Mouse (Mus musculus) liver, postnatal 0 days (tissue): ENCODE data around the gene Ankrd44. TPM values are rescaled to one million over a fixed set of nuclear protein-coding genes. Genes with fewer than 3 reads are reported as not detected.
"Not testable (repeated sequence)": the region's sequence is repeated elsewhere in the genome, so short reads cannot be mapped to it uniquely, and the experiment has no call there.

Experiments used
- ATAC-seq: fragments of 200-750 bp; cut with Nextera tagmentation; 2 replicates; pipeline ENCODE4 v1.8.0; 2017; ENCODE audit warnings: mild to moderate bottlenecking, moderate library complexity
- DNase-seq: peaks from one replicate; pipeline ENCODE4 v3.0.0-alpha.2; 2016
- H3K27ac ChIP-seq: fragments of 300-500 bp; sonication (generic); 2 replicates; pipeline ENCODE4 v1.5.1; 2014; ENCODE audit warnings: antibody characterized with exemption, moderate library complexity, mild to moderate bottlenecking, low read depth
- H3K27me3 ChIP-seq: fragments of 300-500 bp; sonication (generic); 2 replicates; pipeline ENCODE4 v1.6.1; 2014; ENCODE audit warnings: low read length, control low read depth, mixed read lengths; ENCODE audit not compliant: insufficient read depth
- H3K36me3 ChIP-seq: fragments of 300-500 bp; sonication (generic); replicated peaks from 2 replicates; pipeline ENCODE4 v1.6.1; 2014; ENCODE audit warnings: mild to moderate bottlenecking, control low read depth, low read length, moderate library complexity, mixed read lengths; ENCODE audit not compliant: insufficient read depth
- H3K4me1 ChIP-seq: fragments of 300-500 bp; sonication (generic); 2 replicates; pipeline ENCODE4 v1.6.1; 2014; ENCODE audit warnings: antibody characterized with exemption, mild to moderate bottlenecking, control low read depth; ENCODE audit not compliant: insufficient read depth
- H3K4me2 ChIP-seq: fragments of 300-500 bp; sonication (generic); 2 replicates; pipeline ENCODE4 v1.6.1; 2014; ENCODE audit warnings: low read depth, mild to moderate bottlenecking, low read length, moderate library complexity, mixed read lengths
- H3K4me3 ChIP-seq: fragments of 300-500 bp; sonication (generic); 2 replicates; pipeline ENCODE4 v1.5.1; 2014; ENCODE audit warnings: low read depth, low read length
- H3K9ac ChIP-seq: fragments of 300-500 bp; sonication (generic); replicated peaks from 2 replicates; pipeline ENCODE4 v1.6.1; 2014; ENCODE audit warnings: mild to moderate bottlenecking, moderate library complexity
- H3K9me3 ChIP-seq: fragments of 300-500 bp; sonication (generic); 2 replicates; pipeline ENCODE4 v1.6.1; 2016; ENCODE audit warnings: mild to moderate bottlenecking, control low read depth, low read length, mixed read lengths
- CTCF ChIP-seq: sonication (generic); IDR thresholded peaks from 2 replicates; pipeline ENCODE4 v1.5.1; 2016; ENCODE audit warnings: antibody characterized with exemption, low read depth
- EP300 ChIP-seq: IDR thresholded peaks from 2 replicates; pipeline ENCODE4 v1.6.1; 2016; ENCODE audit warnings: antibody characterized with exemption, low read depth, mild to moderate bottlenecking
- WGBS: fragments of 180-500 bp; shearing (Covaris S2); extraction: QIAGEN DNeasy Blood & Tissue Kit; methylation state at CpG from one replicate; pipeline ENCODE4 v1.1.7; 2014; ENCODE audit not compliant: insufficient replicate concordance; 5-methylcytosine and 5-hydroxymethylcytosine counted together
- polyA plus RNA-seq: library from polyadenylated mRNA; unstranded; fragments of >200 nt; fragmentation: Nextera tagmentation; extraction: Ambion mirVana; gene quantifications from 2 replicates; pipeline ENCODE4 v1.2.1, GENCODE M21; 2015

Gene Ankrd44
- polyA plus RNA-seq, 1 experiment from 2014 or later, result 4.7 TPM

GRCm38 (mm10) chr1:54960613-54961165, 34.5 kb upstream of the Ankrd44 start:
- no peak overlapping the region for H3K27ac ChIP-seq
- no peaks in the 10 kb centered on the region for H3K36me3 ChIP-seq
- no peak overlapping the region for H3K4me2 ChIP-seq
- DNase-seq (no peak), ATAC-seq (no peak)
- WGBS, result 79% methylated on average over 9 of the region's 9 CpGs
- no peaks in the 10 kb centered on the region for H3K9me3 ChIP-seq
- no peak overlapping the region for H3K9ac ChIP-seq
- H3K27me3 ChIP-seq, result no peaks in the 10 kb centered on the region
- TF ChIP-seq CTCF, result no peak
- no peak for TF ChIP-seq EP300
- no peak overlapping the region for H3K4me3 ChIP-seq
- no peaks in the 10 kb centered on the region for H3K4me1 ChIP-seq

DNA sequence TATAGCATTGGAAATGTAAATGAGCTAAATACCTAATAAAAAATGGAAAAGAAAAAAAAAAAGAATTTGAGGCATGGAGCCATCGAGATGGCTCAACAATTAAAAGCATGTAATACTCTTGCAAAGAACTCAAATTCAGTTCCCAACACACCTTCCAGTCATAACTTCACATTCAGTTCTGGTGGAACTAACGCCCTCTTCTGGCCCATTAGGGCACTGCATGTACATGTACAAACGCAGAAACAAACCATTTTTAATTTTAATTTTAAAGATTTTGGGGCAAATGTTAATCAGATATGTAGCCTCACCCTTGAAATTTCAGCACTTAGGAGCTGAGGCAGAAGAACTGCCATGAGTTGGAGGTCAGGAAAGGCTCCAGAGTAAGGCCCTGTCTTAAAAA, 32.3 kb upstream of the Ankrd44 start:
- H3K9ac ChIP-seq, result no peak overlapping the region
- H3K27ac ChIP-seq, result no peak overlapping the region
- no peaks in the 10 kb centered on the region for H3K4me1 ChIP-seq
- WGBS, result 54% methylated on average over 3 of the region's 3 CpGs
- DNase-seq (no peak), ATAC-seq (no peak)
- H3K36me3 ChIP-seq, result no peaks in the 10 kb centered on the region
- no peaks in the 10 kb centered on the region for H3K27me3 ChIP-seq
- peak; percentile 52 for TF ChIP-seq CTCF
- no peak for TF ChIP-seq EP300
- no peaks in the 10 kb centered on the region for H3K9me3 ChIP-seq
- no peak overlapping the region for H3K4me3 ChIP-seq
- no peak overlapping the region for H3K4me2 ChIP-seq

GRCm38 (mm10) chr1:54956995-54957394, 30.8 kb upstream of the Ankrd44 start:
- H3K4me2 ChIP-seq, ATAC-seq, H3K4me3 ChIP-seq, H3K9me3 ChIP-seq, H3K9ac ChIP-seq, H3K27me3 ChIP-seq, H3K27ac ChIP-seq, DNase-seq, H3K4me1 ChIP-seq, H3K36me3 ChIP-seq: not testable (repeated sequence)
- WGBS, result 84% methylated on average over 11 of the region's 14 CpGs

DNA sequence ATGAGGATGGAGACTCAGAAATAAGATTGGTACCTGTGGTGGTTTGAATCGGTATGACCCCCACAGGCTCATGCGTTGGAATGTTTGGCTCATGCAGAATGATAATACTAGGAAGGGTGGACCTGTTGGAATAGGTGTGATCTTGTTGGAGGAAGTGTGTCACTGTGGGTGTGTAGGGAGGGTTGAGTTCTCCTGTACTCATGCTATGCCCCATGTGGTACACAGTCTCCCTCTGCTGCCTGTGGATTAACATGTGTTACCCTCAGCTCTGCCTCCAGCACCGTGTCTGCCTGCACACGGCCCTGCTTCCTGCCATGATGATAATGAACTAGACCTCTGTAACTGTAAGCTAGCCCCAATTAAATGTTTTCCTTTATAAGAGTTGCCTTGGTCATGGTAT, 28.7 kb upstream of the Ankrd44 start:
- ATAC-seq (no peak), DNase-seq (no peak)
- H3K9ac ChIP-seq, result no peak overlapping the region
- no peaks in the 10 kb centered on the region for H3K27me3 ChIP-seq
- TF ChIP-seq CTCF (peak; percentile 20; the same call in 1 of the 2 replicates), EP300 (no peak)
- 57% methylated on average over 4 of the region's 4 CpGs for WGBS
- H3K9me3 ChIP-seq, result no peaks in the 10 kb centered on the region
- no peaks in the 10 kb centered on the region for H3K36me3 ChIP-seq
- no peaks in the 10 kb centered on the region for H3K4me1 ChIP-seq
- no peak overlapping the region for H3K27ac ChIP-seq
- H3K4me3 ChIP-seq, result no peak overlapping the region
- H3K4me2 ChIP-seq, result no peak overlapping the region

- ATAC-seq (no peak), DNase-seq (no peak)
- Histone ChIP-seq H3K9ac (no peak overlapping the region), H3K36me3 (no peaks in the 10 kb centered on the region), H3K9me3 (no peaks in the 10 kb centered on the region), H3K4me3 (no peak overlapping the region), H3K4me1 (no peaks in the 10 kb centered on the region), H3K27me3 (no peaks in the 10 kb centered on the region), H3K4me2 (no peak overlapping the region), H3K27ac (no peak overlapping the region)
- WGBS, result 61% methylated on average over 3 of the region's 3 CpGs
- TF ChIP-seq CTCF (no peak), EP300 (no peak)
Measured at GRCm38 (mm10) chr1:54944648-54945047, 18.5 kb upstream of the Ankrd44 start.

DNA sequence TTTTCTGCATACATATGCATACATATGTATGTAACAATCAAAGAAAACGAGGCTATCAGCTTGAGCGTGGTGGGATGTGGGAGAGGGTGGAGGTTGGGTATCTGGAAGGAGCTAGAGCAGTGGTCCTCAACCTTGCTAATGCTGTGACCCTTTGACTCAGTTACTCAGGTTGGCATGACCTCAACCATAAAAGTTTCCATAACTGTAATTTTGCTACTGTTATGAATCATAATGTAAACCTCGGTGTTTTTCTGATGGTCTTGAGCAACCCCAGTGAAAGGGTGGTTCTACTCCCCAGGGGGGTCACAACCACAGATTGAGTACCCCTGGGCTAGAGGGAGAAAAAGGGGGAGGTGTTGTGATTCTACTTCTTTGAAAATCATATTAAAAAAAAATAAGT, 9.3 kb upstream of the Ankrd44 start:
- Histone ChIP-seq H3K27ac (no peak overlapping the region), H3K9ac (no peak overlapping the region), H3K36me3 (no peaks in the 10 kb centered on the region), H3K4me2 (no peak overlapping the region), H3K9me3 (no peaks in the 10 kb centered on the region), H3K4me3 (no peak overlapping the region), H3K27me3 (no peaks in the 10 kb centered on the region), H3K4me1 (no peaks in the 10 kb centered on the region)
- ATAC-seq (no peak), DNase-seq (no peak)
- TF ChIP-seq EP300 (no peak), CTCF (no peak)
- WGBS, result 74% methylated on average over 3 of the region's 3 CpGs

DNA sequence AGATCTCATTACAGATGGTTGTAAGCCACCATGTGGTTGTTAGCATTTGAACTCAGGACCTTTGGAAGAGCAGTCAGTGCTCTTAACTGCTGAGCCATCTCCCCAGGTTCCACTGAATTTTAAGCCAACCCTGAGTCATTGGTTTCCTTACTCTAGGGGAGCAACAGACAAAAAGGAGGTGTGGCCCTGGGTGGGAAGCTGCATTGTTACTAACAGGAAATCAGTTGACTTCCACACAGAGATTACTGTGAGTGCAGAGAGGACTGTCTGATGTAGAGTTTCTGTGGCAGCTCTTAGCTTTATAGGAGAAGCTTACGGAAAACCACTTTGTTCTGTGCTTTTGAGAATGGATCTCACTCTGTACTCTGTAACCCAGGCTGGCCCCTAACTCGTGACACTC, 8.7 kb upstream of the Ankrd44 start:
- Histone ChIP-seq H3K4me1 (no peaks in the 10 kb centered on the region), H3K4me3 (no peak overlapping the region), H3K9ac (no peak overlapping the region), H3K36me3 (no peaks in the 10 kb centered on the region), H3K27me3 (no peaks in the 10 kb centered on the region), H3K4me2 (no peak overlapping the region), H3K9me3 (no peaks in the 10 kb centered on the region), H3K27ac (no peak overlapping the region)
- DNase-seq, result no peak
- ATAC-seq, result no peak
- TF ChIP-seq CTCF, result no peak
- no peak for TF ChIP-seq EP300
- WGBS, result 49% methylated on average over 2 of the region's 2 CpGs
